Mouse (Mus musculus) liver, embryonic 14.5 days (tissue): ENCODE measurements at regions not wholly inside any gene's neighbourhood (a gene's known extent, or its start where the extent isn't known, plus 50 kb on each side); places are given as distances from the start of the nearest gene placed in this dataset.

Experiments used
- CTCF ChIP-seq: IDR thresholded peaks from 2 replicates; pipeline ENCODE4 v1.5.1; 2016; ENCODE audit warnings: antibody characterized with exemption, low read depth, control low read depth
- EP300 ChIP-seq: IDR thresholded peaks from 2 replicates; pipeline ENCODE4 v1.6.1; 2016; ENCODE audit warnings: antibody characterized with exemption, low read depth

GRCm38 (mm10) chr12:106829323-106829722 is 659.1 kb upstream of the 3110018I06Rik start:
- TF ChIP-seq CTCF: no peak
- TF ChIP-seq EP300: no peak
